Mouse (Mus musculus) forebrain, postnatal 0 days (tissue): ENCODE measurements around the gene S100a13. TPM values are rescaled to one million over a fixed set of nuclear protein-coding genes. Genes with fewer than 3 reads are reported as not detected.

Experiments
- ATAC-seq: fragments of 200-750 bp; cut with Nextera tagmentation; 2 replicates; pipeline ENCODE4 v1.8.0; 2017; ENCODE audit warnings: mild to moderate bottlenecking, moderate library complexity
- DNase-seq: peaks from one replicate; pipeline ENCODE4 v3.0.0-alpha.2; 2015
- H3K27ac ChIP-seq: fragments of 300-500 bp; sonication (generic); 2 replicates; pipeline ENCODE4 v1.5.1; 2014; ENCODE audit warnings: low read depth, mild to moderate bottlenecking, antibody characterized with exemption, low read length, moderate library complexity, mixed read lengths
- H3K27me3 ChIP-seq: fragments of 300-500 bp; sonication (generic); 2 replicates; pipeline ENCODE4 v1.6.1; 2014; ENCODE audit warnings: mild to moderate bottlenecking, low read length, mixed read lengths; ENCODE audit not compliant: insufficient read depth
- H3K36me3 ChIP-seq: fragments of 300-500 bp; sonication (generic); 2 replicates; pipeline ENCODE4 v1.6.1; 2014; ENCODE audit warnings: mild to moderate bottlenecking, moderate library complexity; ENCODE audit not compliant: insufficient read depth
- H3K4me1 ChIP-seq: fragments of 300-500 bp; sonication (generic); 2 replicates; pipeline ENCODE4 v1.6.1; 2014; ENCODE audit warnings: antibody characterized with exemption; ENCODE audit not compliant: insufficient read depth
- H3K4me2 ChIP-seq: fragments of 300-500 bp; sonication (generic); 2 replicates; pipeline ENCODE4 v1.6.1; 2014; ENCODE audit warnings: low read depth, mild to moderate bottlenecking, moderate library complexity
- H3K4me3 ChIP-seq: fragments of 300-500 bp; sonication (generic); 2 replicates; pipeline ENCODE4 v1.5.1; 2014; ENCODE audit warnings: low read depth, low read length, mixed read lengths
- H3K9ac ChIP-seq: fragments of 300-500 bp; sonication (generic); 2 replicates; pipeline ENCODE4 v1.6.1; 2014; ENCODE audit warnings: mild to moderate bottlenecking
- H3K9me3 ChIP-seq: fragments of 300-500 bp; sonication (generic); 2 replicates; pipeline ENCODE4 v1.6.1; 2016; ENCODE audit warnings: low read length
- CTCF ChIP-seq: sonication (generic); IDR thresholded peaks from 2 replicates; pipeline ENCODE4 v1.5.1; 2016; ENCODE audit warnings: antibody characterized with exemption, control low read depth, low read depth
- WGBS: fragments of 180-500 bp; shearing (Covaris S2); extraction: QIAGEN DNeasy Blood & Tissue Kit; methylation state at CpG from one replicate; pipeline ENCODE4 v1.1.7; 2014; 5-methylcytosine and 5-hydroxymethylcytosine counted together
- polyA plus RNA-seq: library from polyadenylated mRNA; unstranded; fragments of >200 nt; fragmentation: Nextera tagmentation; extraction: Ambion mirVana; gene quantifications from 2 replicates; pipeline ENCODE4 v1.2.1, GENCODE M21; 2015
- total RNA-seq: library from RNA; depleted of rRNA; stranded (reverse); fragments of >200 nt; gene quantifications from 2 replicates; pipeline ENCODE4 v1.2.3, GENCODE M21; 2014

S100a13 gene
- total and polyA plus RNA-seq, 2 experiments from 2014 or later = 8.4 to 16.1 TPM

DNA sequence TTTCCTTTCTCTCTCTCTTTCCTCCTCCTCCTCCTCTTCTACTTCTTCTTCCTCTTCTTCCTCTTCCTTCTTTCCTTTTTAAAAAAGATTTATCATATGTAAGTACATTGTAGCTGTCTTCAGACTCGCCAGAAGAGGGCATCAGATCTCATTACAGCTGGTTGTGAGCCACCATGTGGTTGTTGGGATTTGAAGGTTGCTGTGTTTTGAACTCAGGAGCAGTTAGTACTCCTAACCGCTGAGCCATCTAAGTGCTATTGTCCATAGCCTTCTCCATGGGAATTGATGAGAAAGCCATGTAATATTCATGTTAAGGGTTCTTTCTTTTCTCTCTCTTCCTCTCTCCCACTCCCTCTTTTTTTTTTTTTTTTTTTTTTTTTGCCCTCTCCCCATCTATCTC, 22.9 kb upstream of the S100a13 start:
- TF ChIP-seq CTCF = peak; percentile 52
- Histone ChIP-seq H3K27ac (no peak overlapping the region), H3K27me3 (no peaks in the 10 kb centered on the region), H3K9ac (no peak overlapping the region), H3K4me2 (no peak overlapping the region), H3K9me3 (no peaks in the 10 kb centered on the region), H3K4me3 (no peak overlapping the region), H3K4me1 (no peaks in the 10 kb centered on the region), H3K36me3 (peaks cover 40% of the 10 kb centered on the region)
- WGBS = 41% methylated on average over 2 of the region's 2 CpGs
- DNase-seq = no peak
- ATAC-seq = peak; percentile 26

DNA sequence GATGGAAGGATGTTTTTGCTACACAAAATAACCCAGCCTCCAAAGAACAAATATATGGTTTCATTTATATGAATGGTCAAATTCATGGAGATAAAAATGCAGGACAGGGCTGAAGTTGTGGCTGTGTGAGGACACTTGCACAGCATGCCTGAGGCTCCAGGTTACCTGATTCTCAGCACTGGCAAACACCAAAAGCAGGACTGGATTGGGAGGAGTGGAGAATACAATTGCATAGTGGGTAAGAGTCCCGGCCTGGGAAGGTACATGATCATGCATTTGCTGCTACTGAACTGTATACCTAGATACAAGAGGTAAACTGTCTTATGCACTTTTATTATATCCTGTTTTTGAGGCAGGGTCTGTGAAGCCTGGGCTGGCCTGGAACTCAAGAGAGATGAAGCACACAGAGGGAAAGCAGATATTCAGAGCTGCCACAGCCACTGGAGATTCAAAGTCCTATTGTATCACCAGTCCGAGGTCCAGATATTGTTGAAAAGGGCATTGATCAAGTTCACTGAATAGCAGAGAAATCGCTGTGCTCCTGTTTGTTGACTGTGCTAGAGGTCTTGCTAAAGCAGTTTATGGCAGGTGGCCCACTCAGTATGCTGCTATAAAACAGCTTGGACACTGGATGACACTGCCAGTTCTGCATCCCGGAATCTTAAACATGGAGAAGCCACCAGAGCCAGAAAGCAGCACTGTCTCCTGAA, 20.2 kb upstream of the S100a13 start:
- Histone ChIP-seq H3K4me3 (no peak overlapping the region), H3K4me1 (no peaks in the 10 kb centered on the region), H3K9ac (no peak overlapping the region), H3K27me3 (no peaks in the 10 kb centered on the region), H3K4me2 (no peak overlapping the region), H3K9me3 (no peaks in the 10 kb centered on the region), H3K36me3 (peaks cover 41% of the 10 kb centered on the region), H3K27ac (no peak overlapping the region)
- DNase-seq (no peak), ATAC-seq (no peak)
- TF ChIP-seq CTCF = no peak
- 50% methylated on average over 4 of the region's 4 CpGs for WGBS

DNA sequence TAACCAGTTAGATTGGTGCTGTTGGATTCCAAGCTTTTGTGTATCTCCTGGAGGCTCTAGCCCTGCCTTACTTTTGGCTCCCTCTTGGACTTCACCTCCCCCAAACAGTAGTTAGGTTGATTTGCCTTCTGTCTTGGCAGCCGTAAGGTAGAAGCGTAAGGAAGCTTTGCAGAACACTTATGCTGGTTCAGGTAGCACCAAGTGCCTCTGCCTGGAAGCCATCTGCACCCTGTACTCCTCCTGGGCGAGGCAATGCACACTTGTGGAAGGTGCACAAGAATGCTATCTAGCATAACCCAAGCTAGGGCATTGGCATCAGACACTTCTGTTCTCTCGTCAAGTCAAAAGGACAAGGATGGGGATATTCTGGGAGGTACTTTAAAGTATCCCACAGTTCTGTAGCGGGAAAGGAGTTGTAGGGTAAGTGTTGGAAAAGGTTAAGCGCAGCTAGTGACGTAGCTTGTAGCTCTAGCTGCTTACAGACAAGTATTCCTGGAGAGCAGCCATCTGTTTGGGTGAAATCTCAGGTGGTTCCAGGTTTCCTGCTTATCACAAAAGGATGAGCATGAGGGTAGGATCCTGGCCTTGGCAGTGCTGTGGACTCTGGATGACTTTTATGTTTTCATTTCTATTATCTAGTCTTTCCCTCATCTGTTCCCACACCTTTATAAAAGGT, 18.2 kb upstream of the S100a13 start:
- no peak overlapping the region for H3K9ac ChIP-seq
- no peak overlapping the region for H3K4me3 ChIP-seq
- H3K36me3 ChIP-seq = peaks cover 53% of the 10 kb centered on the region
- no peak for TF ChIP-seq CTCF
- H3K4me2 ChIP-seq = no peak overlapping the region
- no peaks in the 10 kb centered on the region for H3K4me1 ChIP-seq
- 89% methylated on average over 7 of the region's 7 CpGs for WGBS
- no peak overlapping the region for H3K27ac ChIP-seq
- H3K9me3 ChIP-seq = no peaks in the 10 kb centered on the region
- DNase-seq = no peak
- no peaks in the 10 kb centered on the region for H3K27me3 ChIP-seq
- no peak for ATAC-seq

DNA sequence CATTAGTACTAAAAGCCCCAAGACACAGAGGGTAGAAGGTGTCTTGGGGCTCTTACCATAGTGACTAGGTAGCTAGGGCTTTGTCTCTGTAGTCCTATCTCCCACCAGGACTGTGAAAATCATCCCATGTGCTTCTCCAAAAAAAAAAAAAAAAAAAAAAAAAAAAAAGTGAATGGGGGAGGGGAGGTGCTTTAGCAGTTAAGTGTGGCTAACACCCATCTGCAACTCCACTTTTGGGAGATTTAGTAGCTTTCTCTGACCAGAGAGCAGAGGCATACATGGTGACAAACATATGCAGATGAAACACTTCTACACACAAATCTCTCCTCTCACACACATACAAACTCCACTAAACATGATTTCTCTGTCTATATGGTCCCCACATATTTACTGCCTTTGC, 16.6 kb upstream of the S100a13 start:
- H3K36me3 ChIP-seq = peaks cover 67% of the 10 kb centered on the region
- no peaks in the 10 kb centered on the region for H3K4me1 ChIP-seq
- no peak overlapping the region for H3K4me2 ChIP-seq
- ATAC-seq (no peak), DNase-seq (no peak)
- no peak overlapping the region for H3K9ac ChIP-seq
- no peaks in the 10 kb centered on the region for H3K27me3 ChIP-seq
- no peaks in the 10 kb centered on the region for H3K9me3 ChIP-seq
- H3K27ac ChIP-seq = no peak overlapping the region
- H3K4me3 ChIP-seq = no peak overlapping the region
- no peak for TF ChIP-seq CTCF

DNA sequence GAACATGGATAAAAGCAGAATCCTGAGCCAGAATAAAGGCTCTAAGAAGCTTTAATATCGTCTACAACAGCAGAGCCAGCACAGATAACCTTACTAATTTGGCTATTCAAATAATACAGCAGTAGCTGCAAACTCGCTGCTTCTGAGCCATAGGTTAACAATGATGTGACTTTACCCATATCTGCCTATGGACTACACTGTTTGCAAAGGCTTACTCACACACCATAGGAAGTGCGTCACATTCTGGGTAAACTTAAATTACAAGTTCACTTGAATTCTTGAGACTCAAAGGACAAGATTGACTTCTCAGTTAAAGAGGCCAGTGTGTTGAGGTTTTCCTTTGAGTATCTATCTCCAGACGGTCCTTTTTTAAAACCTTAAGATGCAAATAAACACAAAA, 10.8 kb upstream of the S100a13 start:
- Histone ChIP-seq H3K27me3 (no peaks in the 10 kb centered on the region), H3K36me3 (peaks cover 74% of the 10 kb centered on the region), H3K9ac (no peak overlapping the region), H3K4me1 (peaks cover 9% of the 10 kb centered on the region), H3K9me3 (no peaks in the 10 kb centered on the region), H3K27ac (no peak overlapping the region), H3K4me2 (no peak overlapping the region), H3K4me3 (no peak overlapping the region)
- TF ChIP-seq CTCF = no peak
- DNase-seq = no peak
- ATAC-seq = no peak
- WGBS = 72% methylated on average over 4 of the region's 4 CpGs

DNA sequence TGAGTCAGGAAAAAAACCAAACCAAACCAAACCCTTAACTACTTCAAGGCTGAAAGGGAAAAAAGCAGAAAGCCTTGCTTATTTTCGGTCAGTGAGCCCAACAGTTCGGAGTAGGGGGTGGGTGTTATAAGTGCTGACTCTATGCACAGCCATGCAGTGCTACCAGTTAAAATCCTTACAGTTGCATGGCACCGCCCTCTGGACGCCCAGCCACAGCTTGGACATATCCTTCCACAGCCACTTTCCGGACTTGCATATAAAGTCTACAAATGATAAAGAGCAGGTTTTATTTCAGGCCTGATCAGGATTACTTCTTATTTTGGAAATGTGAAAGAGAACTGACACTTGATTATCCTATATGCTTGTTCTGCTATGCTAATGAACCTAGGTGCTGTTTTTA, 9.0 kb upstream of the S100a13 start:
- no peak for DNase-seq
- Histone ChIP-seq H3K27me3 (no peaks in the 10 kb centered on the region), H3K27ac (no peak overlapping the region), H3K9me3 (no peaks in the 10 kb centered on the region), H3K4me1 (peaks cover 9% of the 10 kb centered on the region), H3K9ac (no peak overlapping the region), H3K36me3 (peaks cover 57% of the 10 kb centered on the region), H3K4me2 (no peak overlapping the region), H3K4me3 (no peak overlapping the region)
- no peak for TF ChIP-seq CTCF
- 92% methylated on average over 5 of the region's 5 CpGs for WGBS
- ATAC-seq = no peak

DNA sequence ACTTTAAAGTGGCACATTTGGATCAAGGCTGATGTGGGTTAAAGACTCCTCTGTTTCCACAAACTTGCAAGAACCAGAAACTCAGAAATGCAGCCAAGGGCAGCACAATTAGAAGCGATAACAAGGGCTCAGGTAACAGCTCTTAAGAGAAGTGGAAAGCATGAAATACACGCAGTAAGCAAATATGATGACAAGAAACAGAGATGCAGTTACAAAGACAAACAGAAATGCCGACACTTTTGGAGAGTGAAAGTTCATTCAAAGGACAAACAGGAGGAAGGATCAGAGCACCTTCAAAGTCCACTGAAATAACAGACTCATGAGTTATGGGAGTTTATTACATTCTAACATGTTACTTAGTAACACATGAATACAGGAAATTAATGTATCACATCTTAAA, 7.9 kb upstream of the S100a13 start:
- Histone ChIP-seq H3K9me3 (no peaks in the 10 kb centered on the region), H3K27me3 (no peaks in the 10 kb centered on the region), H3K4me1 (peaks cover 9% of the 10 kb centered on the region), H3K4me3 (no peak overlapping the region), H3K27ac (no peak overlapping the region), H3K4me2 (no peak overlapping the region), H3K9ac (no peak overlapping the region), H3K36me3 (peaks cover 53% of the 10 kb centered on the region)
- TF ChIP-seq CTCF = no peak
- WGBS = 93% methylated on average over 3 of the region's 3 CpGs
- DNase-seq (no peak), ATAC-seq (no peak)
